Mouse (Mus musculus): ENCODE measurements around the gene Adgrl2. TPM values are rescaled to one million over a fixed set of nuclear protein-coding genes. Genes with fewer than 3 reads are reported as not detected.

Gene Adgrl2
- total RNA-seq, 2 experiments from 2014 or later, result 44.1 to 51.1 TPM

DNA sequence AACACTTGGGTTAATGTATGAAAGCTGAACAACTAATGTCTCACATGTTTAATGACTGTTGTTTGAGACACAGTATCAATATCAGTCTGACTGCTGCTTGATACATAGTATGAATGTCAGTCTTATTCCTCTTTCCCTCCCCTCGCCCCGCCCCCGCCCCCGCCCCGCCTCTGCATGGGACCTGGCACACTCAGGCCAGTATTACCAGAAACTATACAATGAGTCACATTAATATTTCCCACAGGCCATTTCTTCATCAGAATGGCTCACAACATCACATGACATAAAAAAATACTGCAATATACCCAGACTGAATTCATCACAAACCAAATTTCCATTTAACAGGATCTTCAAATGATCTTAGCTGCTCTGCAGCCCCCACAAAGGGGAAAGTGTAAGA lies 108.9 kb downstream of the Adgrl2 start:
- DNase-seq, result no peak

DNA sequence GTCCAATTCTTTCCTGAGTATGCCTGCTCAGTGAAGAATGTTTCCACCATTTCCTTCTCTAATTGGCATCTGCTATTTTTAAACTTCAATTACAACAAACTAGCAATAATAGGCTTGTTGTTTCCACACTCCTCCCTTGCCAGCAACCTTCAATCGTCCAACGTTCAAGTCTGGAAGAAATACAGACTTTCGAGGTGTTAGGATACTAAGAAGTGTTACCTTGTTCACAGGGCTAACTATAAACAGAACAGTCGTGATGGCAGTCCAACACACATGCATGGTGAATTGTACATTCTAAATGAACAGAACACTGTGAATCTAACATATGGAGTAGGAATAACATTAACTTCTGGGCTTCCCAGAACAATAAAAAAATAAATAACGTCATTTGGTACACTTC lies 117.8 kb downstream of the Adgrl2 start:
- no peak for DNase-seq

DNA sequence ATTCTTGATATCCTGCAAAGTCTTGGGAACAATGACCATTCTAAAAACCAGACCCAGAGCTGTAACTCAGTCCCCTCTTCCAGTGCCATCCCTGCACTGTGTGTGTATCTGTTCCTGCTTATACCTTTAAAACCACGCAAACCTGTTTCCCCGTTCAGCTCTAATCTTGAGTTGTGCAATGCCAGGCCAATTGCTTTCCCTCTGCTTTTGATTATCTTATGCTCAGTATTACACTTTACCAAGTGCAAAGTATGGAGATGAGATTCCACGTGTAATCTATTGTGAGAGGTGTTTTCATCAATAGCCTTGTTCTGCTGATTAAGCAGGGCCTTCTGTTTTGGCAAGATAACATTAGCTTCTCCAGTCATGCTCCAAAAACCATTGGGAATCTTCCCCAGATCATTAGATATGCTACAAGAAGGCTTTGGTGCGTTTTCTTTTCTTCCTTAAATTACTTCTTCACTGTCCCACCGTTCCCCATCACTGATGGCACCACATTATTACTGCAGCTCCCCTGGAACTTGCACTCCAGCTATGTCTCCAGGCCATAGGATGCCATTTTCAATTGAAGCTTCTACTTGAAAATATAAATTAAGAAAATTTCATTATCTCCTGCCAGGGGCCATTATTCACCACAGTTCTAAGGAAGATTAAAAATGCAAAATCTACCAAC lies 118.4 kb downstream of the Adgrl2 start:
- no peak for DNase-seq

DNA sequence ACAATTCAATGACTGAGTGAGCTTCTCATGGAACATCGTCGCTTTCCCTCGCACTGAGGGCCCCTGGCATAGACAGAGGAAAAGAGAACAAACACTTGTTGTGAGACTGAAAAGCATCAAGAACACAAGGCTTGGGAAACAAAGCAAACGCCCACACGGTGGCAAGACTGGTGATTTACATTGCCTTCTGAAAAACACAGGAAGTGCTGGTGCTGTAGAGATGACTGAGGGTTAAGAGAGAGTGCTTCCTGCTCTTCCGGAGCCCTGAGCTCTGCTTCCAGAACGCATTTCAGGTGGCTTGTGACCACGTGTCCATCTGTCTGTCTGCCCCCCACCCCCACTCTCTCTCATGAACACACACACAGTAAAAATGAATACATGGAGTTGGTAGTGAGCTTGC lies 122.7 kb downstream of the Adgrl2 start:
- DNase-seq, result no peak

DNA sequence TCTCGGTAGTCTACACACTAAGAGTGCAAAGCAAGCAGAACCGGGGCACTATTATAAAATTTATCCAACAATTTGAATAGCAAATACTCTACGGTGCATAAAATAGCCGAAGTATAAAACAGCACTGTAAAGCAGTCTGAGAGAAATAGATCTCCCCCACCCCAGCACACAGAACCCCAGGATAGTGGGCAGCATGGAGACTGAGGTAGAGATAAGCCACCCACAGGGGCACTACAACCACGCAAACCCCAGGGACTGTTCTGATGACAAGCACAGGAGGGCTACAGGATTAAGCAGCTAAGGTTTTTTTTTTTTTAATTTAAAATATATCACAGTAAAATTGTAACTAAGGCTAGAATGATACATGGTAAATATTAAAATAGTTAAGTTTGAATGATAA lies 123.7 kb downstream of the Adgrl2 start:
- no peak for DNase-seq

DNA sequence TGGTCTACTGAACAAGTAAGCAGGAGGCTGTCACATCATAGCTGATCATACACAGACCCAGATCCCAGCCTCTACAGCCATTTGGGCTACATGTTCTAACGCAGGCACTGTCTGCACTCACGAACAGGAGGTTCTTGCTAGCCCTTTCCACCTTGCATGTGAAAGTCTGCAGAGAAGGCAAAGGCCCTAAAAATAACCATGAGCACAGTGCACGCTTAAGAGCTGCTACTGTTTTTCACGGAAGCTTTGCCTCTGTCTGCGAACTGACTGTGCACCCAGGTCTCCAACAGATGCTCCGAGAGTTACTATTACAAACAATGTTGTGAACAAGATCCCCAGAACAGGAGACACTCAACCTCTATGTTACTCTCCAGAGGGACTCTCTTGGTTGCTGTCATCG lies 124.3 kb downstream of the Adgrl2 start:
- no peak for DNase-seq

DNA sequence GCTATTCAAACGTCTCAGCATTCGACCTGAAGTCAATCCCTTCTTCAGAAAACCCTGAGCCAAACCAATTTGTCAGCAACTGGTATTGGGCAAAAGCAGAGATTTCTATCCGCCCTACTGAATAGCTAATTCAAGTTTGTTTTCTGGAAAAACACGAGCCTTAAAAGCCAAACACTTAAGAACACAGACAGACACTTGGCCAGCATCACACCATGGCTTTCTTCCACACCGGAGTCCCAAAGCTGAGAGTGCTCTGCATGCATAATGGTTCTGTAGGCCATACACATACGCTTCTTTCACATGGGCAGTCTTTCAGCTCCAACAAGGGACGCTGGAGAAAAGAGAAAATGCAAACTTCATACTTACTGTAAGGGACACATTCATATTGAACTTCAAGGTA lies 125.1 kb downstream of the Adgrl2 start:
- DNase-seq, result no peak

DNA sequence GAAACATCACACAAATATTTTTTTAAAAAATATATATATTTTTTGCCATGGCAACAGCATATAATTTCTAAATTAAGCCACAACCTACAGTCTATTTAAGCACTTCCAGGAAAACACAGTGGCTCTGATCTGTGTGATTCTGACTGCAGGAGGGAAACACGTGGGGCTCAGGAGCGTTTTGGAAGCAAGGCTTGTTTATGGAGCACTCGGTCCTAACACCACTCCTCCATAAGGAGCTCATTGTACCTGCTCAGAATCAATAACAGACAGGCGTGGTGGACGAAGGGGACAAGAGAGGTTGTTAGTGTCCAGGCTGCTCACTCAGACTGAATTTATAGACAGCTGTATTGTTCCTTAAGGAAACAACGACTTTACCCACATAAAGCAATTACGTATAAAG lies 128.5 kb downstream of the Adgrl2 start:
- DNase-seq, result no peak

DNA sequence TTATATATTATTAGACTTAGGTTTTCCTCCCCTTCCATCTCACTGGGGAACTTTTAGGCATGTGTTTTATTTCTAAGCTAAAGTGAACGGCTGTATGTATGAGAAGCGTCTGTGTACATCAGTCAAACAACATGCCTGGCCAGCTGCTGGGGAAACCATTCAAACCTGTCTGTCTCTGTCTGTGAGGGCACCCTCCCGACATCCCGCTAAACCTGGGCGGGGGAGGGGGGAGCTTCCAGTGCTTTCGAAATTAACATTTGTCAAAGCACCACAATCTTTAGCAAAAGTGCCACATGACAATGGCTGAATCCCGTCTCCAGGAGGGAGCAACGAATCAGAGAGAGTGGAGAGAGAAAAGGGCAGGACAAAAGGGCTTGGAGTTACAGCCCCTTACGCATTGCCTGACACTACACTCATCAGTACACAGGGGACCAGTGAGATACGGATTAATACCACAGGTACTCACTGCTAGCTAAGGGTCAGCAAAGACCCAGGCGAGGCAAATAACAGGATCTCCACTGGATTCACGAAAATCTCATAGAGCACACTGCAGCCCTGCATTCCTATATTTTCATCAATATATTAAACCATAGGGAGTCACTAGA lies 135.9 kb downstream of the Adgrl2 start:
- DNase-seq, result no peak

DNA sequence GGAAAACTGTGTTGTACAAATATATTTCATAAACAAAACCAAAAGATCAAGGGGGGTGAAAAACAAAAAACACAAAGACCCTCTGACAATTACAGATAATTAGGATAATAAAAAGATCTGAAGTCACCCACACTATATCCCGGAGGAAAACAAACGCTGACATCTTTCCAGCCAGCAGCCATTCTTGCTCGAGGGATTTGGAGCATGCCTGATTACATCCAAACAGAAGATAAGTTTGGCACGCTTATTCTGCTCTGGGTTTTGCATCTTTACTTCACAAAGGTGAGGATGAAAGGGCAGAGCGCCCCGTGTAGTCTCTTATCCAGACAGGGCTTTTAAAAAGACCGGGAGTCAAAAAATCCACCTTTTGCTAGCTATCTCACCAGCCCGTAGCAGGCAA lies 137.0 kb downstream of the Adgrl2 start:
- no peak for DNase-seq

DNA sequence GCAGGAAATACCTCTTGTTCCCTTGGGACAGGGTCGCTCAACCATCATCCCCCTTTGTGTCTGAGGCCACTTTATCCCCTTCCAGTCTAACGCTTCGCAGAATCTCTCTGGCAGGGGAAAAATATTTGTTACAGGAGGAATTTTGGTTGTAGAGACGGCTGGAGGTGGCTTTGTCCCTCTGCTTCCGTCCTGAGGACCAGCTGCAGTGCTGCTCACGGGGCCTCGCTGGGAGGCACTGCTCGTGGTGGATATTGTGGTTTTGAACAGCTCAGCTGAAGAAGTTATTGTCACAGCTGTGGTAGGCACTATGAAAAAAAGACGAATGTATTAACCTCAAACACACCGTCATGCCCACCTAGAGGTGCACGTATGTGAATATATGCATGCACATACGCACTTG lies 137.8 kb downstream of the Adgrl2 start:
- no peak for DNase-seq

DNA sequence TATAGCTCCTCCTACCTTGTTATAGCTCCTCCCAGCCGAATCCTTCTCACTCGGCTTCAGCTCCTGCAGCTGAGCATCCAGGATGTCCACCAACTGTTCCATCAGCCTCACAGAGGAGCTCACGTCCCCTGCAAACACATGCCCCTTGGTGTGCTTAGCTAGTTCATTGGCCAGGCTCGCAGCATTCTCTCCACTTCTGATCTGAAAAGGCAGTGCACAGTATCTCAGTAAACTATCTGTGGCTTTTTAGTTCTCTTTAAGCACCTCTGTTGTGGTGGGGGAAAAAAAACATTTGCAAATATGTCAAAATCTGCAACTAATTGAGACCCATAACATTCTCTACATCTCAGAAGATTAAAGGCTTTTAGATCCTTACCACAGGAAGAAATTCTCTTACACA lies 139.5 kb downstream of the Adgrl2 start:
- DNase-seq, result no peak

DNA sequence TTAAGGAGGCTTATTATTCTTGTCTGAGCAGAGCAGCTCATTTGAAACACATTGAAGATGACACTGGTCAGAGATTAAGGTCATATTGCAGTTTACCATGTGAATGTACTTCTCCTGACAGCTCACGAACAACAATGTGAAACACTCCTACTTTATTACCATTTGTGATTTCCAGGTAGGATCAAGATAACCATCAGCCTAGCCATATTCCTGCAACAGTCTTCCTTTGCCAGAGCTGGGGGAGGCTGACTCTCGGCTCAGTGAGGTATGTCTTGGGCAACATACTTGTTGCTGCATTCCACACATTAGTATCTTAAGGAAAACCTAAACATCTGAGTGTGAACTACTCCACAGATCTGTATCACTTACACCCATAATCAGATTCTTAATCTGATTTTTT lies 142.0 kb downstream of the Adgrl2 start:
- no peak for DNase-seq

DNA sequence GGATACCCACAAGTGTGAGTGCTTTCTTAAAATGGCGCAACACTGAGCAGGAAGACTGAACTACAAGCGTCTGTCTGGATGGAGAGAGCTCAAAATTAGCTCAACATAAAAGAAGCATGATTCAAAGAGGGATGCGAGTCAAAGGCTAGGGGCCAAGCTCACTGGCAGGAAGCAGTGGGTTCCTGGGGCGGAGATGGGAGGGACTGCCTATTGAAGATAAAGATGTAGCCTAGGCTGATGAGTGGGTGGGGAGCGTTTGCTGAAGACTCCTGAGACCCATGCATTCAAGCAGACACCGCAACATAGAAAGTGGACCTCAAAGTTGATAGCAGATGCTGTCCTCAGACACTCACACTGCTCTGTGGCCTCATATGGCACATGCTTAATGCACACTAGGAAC lies 146.2 kb downstream of the Adgrl2 start:
- no peak for DNase-seq

DNA sequence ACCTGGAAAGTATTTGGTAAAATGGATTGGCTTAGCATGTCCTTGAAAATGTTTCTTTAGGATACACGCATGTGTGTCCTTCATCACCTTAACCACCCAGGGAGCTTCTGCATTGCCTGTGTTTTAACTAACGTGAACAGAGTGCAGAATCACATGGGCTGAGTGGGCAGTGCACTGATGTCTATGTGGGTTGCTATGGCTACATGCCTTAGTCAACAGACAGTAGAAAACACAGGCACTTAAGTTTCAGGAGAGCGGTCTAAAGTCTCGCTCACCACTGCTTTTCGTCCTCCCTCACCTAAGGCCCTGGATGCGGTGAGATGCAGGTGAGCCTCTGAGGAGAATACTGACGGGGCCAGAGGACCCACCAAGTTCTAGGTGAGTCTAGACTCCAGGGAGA lies 147.8 kb downstream of the Adgrl2 start:
- no peak for DNase-seq

DNA sequence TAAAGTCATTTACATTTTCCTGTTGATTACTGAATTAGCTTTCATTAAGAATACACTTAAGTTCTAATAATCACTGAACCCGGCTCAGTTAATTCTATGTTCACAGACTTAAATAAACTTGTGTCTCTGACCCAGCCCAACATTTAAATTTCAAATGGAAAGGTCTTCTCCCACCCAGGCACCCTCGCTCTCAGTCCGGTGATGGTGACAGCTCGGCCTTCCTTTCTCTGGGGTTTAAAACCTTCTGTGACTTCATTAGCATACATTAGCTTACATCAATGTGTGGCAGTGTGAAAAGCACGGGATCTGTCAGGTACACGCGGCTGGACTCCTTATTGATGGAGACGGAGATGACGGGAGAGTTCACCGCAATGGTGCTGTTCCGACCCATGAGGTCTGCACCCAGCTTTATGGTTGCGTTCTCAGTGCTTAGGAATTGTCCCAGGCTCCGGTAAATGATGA lies 151.5 kb downstream of the Adgrl2 start:
- no peak for DNase-seq

DNA sequence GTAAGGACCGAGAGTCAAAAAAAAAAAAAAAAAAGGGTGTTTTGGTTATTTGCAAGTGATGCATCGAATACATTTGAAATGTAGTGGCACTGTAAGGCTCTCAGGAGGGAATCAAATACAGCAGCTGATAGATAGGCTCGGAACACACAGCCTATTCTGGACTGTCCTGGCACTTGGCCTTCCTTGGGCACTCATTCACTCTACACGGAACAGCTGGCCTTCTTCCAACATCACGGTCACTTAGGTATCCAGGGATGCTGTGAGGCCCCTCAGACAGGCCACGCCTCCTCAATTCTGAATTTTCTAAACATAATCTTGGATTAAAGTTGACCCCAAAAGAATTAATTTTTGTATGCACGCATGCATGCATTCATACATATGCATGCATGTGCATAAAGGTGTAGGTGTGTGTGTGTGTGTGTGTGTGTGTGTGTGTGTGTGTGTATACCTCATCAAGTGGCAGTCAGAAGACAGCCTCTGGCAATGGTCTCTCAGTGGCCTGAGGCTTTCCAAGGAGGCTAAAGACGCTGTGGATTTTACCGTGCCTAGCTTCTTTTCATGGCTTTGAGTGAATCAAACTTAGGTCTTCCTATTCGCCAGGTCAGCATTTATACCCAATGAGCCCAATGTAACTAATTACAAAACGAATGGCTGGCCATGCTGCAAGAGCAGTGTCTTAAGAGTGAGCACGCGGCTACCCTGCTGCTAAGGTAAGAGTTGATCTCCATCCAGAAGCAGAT lies 152.1 kb downstream of the Adgrl2 start:
- no peak for DNase-seq

DNA sequence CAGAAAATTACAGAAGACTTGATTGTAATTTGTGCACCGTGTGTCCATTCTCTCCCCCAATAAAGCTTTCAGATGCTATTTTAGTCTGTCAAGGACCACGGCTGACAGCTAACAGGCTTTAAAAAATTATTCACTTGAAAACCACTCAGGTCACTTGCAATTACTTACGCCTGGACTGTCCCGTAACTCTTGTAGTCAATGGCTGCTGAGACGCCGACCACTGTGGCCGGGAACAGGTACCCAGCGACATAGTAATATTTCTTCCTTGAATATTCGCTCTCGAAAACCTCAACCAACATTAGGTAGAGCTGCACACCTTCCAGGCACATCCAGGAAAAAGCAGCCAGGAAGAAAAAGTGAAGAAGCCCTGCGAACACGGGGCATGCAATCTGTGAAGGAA lies 155.2 kb downstream of the Adgrl2 start:
- no peak for DNase-seq

DNA sequence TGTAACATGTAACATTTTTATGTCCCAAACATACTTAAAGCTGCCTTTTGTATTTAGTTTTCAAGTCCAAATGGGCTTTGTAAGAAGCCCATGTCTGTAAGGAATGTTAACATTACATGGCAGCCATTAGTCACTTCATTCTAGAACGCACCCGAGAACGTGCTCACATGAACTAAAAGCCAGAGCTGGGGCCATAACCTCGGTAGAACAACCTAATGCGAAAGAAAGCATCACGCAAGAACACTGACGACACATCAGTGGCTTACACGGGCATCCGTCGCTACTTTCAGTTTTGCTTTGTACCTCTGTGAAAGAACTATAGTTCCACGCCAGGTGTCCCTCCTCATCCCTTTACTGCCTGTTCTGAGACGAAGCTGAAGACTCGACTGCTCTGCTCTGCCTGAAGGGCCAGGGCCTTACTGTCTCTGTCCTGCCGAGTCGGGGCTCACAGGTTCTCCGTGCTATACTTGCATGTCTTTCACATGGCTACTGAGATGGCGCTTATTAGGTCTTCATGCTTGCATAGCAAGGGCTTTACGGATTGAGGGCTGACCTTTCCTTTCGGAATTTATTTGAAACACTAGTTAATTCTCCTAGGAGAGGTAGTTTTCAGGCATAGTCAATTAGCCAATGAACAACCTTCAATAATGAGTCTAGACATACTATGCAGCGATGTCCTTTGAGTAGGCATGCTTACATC lies 157.1 kb downstream of the Adgrl2 start:
- no peak for DNase-seq

DNA sequence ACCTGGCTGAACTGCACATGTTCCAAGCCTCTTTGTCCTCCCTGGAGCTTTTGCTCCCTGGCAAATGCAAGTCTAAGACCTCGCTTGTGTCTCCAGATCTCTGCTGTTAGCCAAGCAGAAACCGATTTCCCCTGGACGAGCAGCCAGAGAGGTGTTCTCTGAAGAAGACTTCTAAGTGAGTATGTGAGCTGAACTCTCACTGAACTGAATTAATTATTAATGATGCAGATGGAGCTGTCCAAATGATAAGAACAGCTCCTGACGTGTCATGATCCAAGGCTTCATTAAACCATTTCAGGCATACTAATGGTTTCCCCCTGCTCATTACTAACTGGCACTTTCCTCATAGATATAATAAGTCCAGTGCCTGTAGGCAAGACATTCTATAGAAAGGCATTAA lies 158.4 kb downstream of the Adgrl2 start:
- DNase-seq, result no peak

DNA sequence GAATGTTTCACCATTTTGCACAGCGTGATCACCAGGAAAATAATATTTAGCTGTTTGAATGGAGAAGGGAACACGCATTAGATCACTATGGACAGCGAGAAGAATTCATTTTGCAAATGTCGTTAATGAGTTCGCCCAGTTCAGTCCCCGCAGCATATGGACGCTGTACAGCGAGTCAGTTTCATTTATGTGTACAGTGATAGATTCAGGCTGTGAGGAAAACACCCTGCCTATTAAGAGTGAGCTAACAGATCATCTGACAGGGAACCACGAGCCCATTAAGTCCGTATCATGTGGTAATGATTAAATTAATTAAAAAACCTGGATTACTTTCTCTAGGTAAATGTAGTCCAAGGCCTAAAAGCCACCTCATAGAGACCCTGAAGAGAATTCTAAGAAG lies 161.8 kb downstream of the Adgrl2 start:
- no peak for DNase-seq

DNA sequence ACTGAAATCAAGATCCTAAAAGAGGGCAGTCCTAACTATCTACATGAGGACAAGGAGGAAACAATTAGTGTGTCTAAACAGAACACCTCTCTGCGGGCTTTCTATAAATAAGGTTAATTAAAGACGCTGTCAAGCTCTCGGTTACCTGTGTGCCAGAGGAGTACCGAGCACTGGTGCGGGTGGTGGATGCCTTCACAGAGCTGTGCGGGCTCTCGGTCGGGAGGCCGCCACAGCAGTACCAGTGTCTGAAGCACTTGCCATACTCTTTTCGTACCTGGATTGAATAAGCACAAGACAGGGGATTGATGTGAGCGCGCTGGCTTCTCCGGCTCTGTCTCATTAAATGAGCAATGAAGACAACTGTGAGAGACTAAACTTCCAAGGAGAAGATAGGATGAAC lies 166.8 kb downstream of the Adgrl2 start:
- DNase-seq, result no peak

DNA sequence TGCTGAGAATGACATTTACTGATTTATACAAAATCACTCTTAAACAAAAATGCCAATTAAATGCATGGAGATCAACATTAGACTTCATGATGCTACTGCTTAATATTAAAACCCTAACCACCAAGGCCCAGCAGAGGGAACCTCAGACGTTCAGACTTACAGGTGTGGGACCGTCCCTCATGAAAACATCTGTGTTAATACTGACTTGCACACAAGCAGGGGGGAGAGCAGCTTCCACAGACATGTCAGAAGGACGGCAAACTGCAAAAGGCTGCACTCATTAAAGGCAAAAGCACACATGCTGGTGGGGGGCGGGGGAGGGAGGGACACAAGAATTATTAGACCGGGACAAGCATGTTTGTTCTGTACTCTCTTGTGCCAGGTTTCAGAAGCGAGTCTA lies 168.7 kb downstream of the Adgrl2 start:
- DNase-seq, result no peak
